Mouse (Mus musculus) bone marrow, adult 2 months (tissue): Measurements from ENCODE around the gene Ntrk3.

ENCODE experiments used
- CTCF ChIP-seq: fragments of 200-500 bp; IDR thresholded peaks from 2 replicates; pipeline ENCODE4 v1.5.1; 2011; ENCODE audit warnings: low read length, control low read depth; ENCODE audit not compliant: control insufficient read depth, insufficient read depth
- POLR2A ChIP-seq: fragments of 200-500 bp; IDR thresholded peaks from 2 replicates; pipeline ENCODE4 v1.6.1; 2011; ENCODE audit warnings: low read depth, mild to moderate bottlenecking, control low read depth, low read length, borderline replicate concordance; ENCODE audit not compliant: control insufficient read depth

DNA sequence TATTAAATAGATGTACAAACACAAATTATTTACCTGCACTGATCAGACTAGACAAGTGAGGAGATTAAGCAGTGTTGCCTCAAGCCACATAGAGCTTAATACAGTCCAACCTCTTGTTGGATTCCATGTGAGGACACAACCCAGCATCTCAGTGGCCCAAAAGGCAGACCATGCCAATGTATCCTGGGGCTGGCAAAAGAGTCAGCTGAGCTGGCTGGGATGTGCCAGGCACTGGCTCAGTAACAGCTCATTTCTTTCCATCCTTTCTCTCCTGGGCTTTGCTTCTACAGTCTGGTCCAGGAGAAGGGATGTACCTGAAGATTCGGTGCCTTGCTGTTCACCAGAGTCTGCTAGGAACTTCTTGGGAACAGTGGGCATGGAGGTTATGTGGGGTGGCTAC is 266.5 kb downstream of the Ntrk3 start:
- TF ChIP-seq CTCF (no peak), POLR2A (no peak)
